Mouse (Mus musculus): Measurements from ENCODE around the gene Mylpf.

- no peak for TF ChIP-seq CTCF (IDR thresholded peaks at IDR 0.05; ENCODE audit: low read depth)
- TF ChIP-seq EP300 (IDR thresholded peaks at IDR 0.05; ENCODE audit: low read depth) = no peak
Observed at GRCm38 (mm10) chr7:127216307-127216706, 7.6 kb downstream of the Mylpf start.
